Mouse (Mus musculus): ENCODE results near the gene Anxa11.
"Not testable (repeated sequence)": the region's sequence is repeated elsewhere in the genome, so short reads cannot be mapped to it uniquely, and the experiment has no call there.

The Anxa11 gene

DNA sequence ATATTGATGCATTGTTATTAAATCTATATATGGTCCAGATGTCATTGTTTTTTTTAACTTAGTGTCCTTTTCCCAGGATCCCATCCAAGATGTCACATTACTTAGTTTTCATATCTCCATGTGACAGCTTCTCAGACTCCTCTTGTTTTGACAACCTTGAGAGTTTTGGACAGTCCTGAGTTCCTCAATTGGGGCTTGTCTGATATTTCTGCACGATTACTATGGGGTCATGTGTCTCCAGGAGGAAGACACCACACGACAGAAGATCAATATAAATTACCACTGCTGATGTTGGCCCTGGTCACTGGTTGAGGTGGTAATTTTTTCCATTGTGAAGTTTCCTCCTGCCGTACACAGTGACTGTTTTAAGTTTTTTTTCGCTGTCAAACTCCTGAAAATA, 377 bp upstream of the Anxa11 start:
- DNase-seq (ENCODE audit: low spot score): no peak

GRCm38 (mm10) chr14:25842688-25843003, 690 bp downstream of the Anxa11 start:
- DNase-seq (ENCODE audit: low spot score): no peak

DNA sequence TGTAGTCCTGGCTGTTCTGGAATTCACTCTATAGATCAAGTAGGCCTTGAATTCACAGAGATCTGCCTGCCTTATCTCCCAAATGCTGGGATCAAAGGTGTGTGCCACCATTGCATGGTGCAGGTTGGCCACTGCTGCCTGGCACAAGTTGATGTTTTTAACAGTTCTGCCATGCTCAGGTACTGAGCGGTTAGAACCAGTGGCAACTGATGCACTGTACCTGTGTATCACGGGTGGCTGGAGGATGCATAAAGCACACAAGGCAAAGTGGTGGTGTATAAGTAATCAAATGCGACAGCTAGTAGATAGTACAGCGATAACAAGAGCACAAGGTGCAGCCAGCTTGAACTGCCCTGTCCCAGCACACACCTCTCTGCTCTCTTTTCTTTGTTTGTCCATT, 2.4 kb downstream of the Anxa11 start:
- DNase-seq (ENCODE audit: low spot score): no peak

DNA sequence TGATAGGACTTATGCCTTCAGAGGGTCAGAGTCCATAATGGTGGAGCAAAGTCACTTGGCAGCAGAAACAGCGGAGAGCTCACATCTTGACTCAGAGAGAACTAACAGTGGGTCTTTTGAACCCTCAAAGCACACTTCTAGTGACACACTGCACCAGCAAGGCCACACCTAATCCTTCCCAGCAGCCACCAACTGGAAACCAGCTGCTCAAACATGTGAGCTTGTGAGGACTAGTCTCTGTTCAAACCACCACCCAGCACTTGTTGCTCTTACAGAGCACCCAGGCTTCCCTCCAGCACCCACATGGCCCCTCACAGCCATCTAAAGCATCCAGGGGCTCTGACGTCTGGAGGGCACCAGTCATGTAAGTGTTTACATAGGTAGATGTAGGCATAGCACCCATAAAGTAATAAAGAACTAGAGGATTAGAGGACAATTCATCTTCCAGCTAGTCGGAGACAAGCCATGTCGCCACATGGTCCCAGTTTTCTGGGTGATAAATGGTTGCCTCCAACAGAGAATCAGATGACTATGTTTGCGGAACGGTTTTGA, 4.0 kb downstream of the Anxa11 start:
- DNase-seq (ENCODE audit: low spot score): no peak

- DNase-seq (ENCODE audit: low spot score): no peak
These were observed 4.6 kb downstream of the Anxa11 start for GRCm38 (mm10) chr14:25846516-25846915.

DNA sequence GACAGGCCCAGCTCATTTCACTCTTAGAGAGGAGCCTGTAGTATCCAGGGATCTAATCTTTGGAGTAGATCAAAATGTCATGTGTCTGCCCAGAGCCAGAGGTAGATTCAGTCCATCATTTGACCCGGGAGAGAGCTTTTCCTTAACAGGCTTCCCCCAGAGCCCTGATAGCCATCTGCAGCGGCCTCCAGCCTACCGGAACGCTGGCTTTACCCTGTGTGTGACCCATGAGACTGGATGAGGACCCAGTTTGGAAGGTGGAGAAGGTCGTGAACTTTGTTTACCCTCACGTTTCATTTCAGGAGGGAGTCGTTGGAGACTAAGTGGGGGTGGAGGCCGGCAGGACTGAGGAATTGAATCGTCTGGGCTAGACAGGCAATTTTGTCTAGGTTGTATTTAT, 5.7 kb downstream of the Anxa11 start:
- no peak for DNase-seq (ENCODE audit: low spot score)

GRCm38 (mm10) chr14:25848237-25848636, 6.3 kb downstream of the Anxa11 start:
- no peak for DNase-seq (ENCODE audit: low spot score)

GRCm38 (mm10) chr14:25848708-25849107, 6.8 kb downstream of the Anxa11 start:
- DNase-seq (ENCODE audit: low spot score): not testable (repeated sequence)

- DNase-seq (ENCODE audit: low spot score): no peak
These were observed 8.5 kb downstream of the Anxa11 start for GRCm38 (mm10) chr14:25850433-25850832.

GRCm38 (mm10) chr14:25851189-25851588, 9.2 kb downstream of the Anxa11 start:
- DNase-seq (ENCODE audit: low spot score): no peak

- no peak for DNase-seq (ENCODE audit: low spot score)
These were observed 10.2 kb downstream of the Anxa11 start for GRCm38 (mm10) chr14:25852121-25852561.

GRCm38 (mm10) chr14:25853295-25853694, 11.3 kb downstream of the Anxa11 start:
- DNase-seq (ENCODE audit: low spot score): no peak

DNA sequence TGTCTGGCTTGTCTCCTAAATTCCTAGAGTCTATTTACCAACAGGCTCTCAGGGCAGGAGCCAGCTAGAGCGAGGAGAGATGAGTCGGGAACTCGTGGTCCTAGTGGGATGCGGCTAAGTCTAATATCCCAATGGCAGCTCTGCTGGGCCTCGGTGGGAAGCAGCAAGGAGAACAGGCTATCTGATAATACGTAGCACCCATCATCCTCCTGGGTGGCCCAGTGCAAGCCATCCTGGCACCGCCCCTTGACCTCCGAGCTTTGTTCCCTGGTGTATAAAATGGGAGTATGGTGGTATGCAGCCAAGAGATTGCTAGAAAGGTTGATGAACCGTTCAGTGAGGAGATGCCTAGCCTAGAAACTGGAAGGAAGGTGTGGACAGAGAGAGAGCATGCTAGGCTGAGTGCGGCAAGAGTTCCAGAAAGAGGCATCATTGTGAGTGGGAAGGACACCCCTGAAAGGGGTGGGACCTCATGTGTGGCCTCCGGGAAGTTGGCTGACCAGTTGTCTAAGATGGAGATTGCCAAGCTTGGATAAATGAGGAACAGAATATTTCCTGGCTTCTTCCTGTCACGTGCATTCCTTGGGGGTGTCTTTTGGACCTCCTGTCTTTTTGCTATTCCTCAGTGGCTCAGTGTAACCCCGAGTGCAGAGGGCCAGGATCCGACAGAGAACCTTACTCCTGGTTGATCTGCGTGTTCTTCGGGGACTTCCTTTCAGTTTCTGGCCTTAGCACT, 11.9 kb downstream of the Anxa11 start:
- no peak for DNase-seq (ENCODE audit: low spot score)

- DNase-seq (ENCODE audit: low spot score): no peak
These were observed 13.4 kb downstream of the Anxa11 start for GRCm38 (mm10) chr14:25855241-25855885.

DNA sequence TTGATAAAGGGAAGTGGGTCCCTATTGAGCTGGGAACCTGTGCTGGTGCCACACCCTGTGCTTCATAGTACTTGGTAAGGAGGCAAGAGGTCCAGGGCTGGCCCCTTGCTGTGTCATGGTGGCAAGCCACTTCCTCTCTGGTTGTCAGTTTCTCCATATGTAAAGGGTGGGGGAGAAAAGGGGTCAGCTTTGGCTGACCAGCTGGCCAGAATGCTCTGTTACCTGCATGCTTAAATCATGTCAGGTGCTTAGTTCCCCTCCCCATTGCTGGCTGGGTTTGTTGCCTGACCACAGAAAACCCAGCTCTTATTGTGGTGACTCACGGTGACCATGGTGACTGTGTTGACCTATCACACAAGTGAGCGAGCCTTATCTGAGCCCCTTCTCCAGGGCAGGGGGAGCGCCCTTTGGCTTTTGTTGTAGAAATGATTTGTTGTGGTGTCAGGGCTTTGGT, 15.2 kb downstream of the Anxa11 start:
- no peak for DNase-seq (ENCODE audit: low spot score)

DNA sequence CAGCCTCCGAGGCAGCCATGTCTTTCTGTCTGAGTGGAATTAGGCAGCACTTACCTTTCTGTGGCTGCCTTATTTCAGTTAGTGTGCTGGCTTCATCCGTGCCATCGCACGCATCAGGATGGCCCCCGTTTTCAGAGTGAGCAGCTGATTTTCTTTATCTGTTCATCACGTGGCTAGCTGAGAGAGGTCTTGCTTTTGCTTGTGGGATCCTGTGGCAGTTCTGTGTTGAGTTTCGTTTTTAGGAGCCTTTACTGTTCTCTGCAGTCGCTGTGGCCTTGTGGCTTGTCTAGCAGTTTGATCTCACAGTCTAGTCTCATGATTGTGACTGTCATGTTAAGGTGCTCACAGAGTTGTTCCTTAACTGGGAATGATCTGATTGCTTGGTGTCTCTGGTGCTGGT, 16.0 kb downstream of the Anxa11 start:
- no peak for DNase-seq (ENCODE audit: low spot score)

GRCm38 (mm10) chr14:25861771-25862530, 20.0 kb downstream of the Anxa11 start:
- no peak for DNase-seq (ENCODE audit: low spot score)

GRCm38 (mm10) chr14:25863721-25864120, 21.8 kb downstream of the Anxa11 start:
- no peak for DNase-seq (ENCODE audit: low spot score)

DNA sequence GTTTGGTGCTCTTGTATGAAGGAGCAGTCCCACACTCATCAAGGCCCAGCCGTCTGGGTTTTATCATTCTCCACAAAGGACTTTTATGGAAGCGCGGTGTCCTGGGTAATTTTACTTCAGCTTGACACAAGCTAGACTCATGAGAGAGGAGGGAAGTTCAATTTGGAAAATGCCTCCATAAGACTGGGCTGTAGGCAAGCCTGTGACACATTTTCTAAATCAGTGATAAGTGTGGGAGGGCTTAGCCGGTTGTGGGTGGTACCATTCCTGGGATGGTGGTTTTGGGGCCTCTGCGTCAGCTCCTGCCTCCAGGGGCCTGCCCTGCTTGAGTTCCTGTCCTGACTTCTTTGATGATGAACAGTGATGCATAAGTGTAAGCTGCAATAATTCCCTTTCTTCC, 23.3 kb downstream of the Anxa11 start:
- no peak for DNase-seq (ENCODE audit: low spot score)

- DNase-seq (ENCODE audit: low spot score): no peak
These were observed 24.4 kb downstream of the Anxa11 start for GRCm38 (mm10) chr14:25866384-25866783.

DNA sequence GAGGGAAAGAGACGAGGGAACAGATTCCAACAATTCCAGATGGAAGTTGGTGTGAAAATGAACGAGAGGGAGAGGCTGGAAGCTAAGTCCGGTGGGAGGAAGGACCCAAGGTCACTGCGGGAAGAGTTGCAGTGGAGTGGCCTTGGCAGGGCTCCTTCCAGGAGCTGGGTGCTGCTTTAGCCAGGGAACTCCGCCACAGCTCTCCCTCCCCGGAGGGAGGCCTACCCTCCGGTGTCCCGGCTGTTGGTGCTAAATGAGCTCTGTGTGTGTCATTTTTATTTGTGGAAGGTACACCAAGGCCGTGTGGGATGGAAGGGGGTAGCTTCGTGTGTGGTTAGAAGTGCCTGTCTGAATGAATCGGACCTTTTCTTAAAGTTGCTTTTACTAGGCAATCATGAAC, 24.9 kb downstream of the Anxa11 start:
- DNase-seq (ENCODE audit: low spot score): no peak

- no peak for DNase-seq (ENCODE audit: low spot score)
These were observed 25.9 kb downstream of the Anxa11 start for GRCm38 (mm10) chr14:25867834-25868233.

DNA sequence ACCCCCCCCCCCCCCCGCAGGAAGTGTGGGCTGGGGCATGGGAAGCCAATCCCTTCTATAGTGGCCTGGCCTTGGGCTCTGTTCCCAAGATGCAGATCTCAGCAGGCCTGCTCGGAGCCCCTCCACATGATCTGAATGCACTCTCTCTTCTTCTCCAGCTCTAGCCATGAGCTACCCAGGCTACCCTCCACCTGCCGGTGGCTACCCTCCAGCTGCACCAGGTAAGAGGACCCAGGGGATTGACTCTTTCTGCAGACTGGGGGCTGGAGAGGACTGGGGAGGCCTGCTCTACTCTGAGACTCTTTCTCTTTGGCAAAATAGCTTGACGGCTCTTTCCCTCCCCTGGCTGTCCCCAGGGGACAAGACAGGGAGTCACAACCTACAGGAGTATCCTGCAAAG, 26.8 kb downstream of the Anxa11 start:
- no peak for DNase-seq (ENCODE audit: low spot score)

All from embryo, embryonic 10.5 days (tissue).